Mouse (Mus musculus) retina, postnatal 7 days (tissue): Measurements from ENCODE around the gene Sult1a1.
"Not testable (repeated sequence)": the region's sequence is repeated elsewhere in the genome, so short reads cannot be mapped to it uniquely, and the experiment has no call there.

Experiments
- DNase-seq: peaks from one replicate; pipeline ENCODE4 v3.0.0-alpha.2; 2012; ENCODE audit warnings: low read depth, low spot score

Sult1a1 gene

DNA sequence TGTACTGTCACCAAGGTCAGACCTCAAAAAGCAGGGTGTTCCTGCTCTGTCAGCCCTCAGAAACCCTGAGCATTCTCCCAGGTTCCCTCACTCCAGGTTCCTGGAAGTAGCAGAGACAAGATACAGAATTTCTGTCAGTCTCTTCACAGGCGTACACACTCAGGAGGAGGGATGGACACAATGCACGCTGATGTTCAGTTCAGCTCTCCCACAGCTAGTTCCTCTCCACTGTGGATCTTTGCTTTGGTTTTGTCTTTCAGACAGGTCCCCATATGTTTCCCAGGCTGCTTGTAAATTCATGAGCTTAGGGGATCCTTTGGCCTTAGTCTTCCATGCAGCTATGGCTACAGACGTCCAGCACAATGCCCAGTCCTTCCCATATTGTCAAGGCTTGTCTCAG, 20.7 kb upstream of the Sult1a1 start:
- DNase-seq = no peak

GRCm38 (mm10) chr7:126696303-126696702, 20.1 kb upstream of the Sult1a1 start:
- no peak for DNase-seq

DNA sequence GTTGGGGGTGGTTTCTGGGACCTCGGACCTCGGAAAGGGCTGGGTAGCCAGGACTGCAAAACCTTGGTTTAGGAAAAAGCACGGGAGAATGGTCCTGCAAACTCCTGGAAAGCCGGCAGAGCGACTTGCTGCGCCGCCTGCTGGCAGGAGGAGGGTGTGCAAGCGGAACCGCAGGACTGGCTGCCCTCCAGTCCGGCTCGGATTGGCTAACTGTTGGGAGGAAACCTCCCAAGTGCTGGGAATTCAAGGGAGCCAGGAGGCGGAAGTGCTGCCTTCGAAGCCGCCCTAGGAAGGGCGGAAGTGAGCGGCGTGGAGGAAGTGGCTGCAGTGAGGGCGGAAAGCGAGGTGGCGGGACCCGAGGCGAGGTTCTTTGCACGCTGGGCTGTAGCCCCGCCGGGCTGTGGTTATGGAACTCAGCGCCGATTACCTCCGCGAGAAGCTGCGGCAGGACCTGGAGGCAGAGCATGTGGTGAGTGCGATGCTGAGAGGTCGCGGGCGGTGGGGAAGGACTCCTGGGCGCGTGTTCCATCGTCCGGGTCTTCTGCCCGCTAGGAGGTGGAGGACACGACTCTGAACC, 19.5 kb upstream of the Sult1a1 start, which contains the start of gene Slx1b:
Slx1b (minus strand) TSS at position 154 of the 577 bp plus-strand sequence.
- peak; percentile 95 for DNase-seq

DNA sequence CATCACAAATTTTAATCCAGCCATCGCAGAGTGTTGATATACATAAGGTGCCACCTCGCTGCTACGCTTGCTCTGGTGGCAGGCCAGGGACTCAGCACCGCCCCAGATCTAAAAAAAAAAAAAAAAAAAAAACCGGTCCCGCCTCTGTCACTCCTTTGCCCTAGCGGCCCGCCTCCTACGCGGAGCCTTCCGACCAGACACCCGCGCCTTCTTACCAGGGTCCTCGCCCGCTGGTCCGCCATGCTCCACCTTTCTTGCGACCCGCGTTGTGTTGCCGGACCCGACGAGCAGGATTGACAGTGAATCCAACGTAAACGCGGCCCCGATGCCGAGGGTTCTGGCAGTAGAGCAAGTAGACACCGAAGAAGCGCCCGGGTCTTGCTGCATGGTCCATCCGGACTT, 19.0 kb upstream of the Sult1a1 start, which contains the start of gene Bola2:
Bola2 (plus strand) TSS at position 192 of the 402 bp plus-strand sequence.
- no peak for DNase-seq

GRCm38 (mm10) chr7:126694441-126695051, 18.3 kb upstream of the Sult1a1 start:
- DNase-seq = no peak

- no peak for DNase-seq
These were observed 17.5 kb upstream of the Sult1a1 start for GRCm38 (mm10) chr7:126693781-126694180.

- DNase-seq = peak; percentile 78
These were observed 17.0 kb upstream of the Sult1a1 start for GRCm38 (mm10) chr7:126693256-126693655.

DNA sequence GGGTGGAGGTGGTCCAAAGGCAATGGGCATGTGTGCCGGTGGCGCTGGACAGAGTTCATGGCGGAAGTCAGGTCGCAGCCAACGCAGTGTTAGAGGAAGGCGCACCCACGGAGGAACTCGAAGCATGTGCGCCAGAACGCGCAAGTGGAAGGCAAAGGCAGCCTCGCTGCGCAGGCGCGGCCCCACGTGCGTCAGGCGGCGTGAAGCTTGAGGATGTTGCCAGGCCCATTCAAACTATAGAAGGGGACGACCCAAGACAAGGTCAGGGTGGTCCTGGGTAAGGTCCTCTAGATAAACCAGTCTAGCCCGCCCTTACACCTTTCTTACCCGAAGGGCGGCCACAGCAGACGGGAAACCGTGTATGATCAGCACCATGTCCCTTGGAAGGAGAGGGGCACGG, 16.2 kb upstream of the Sult1a1 start:
- no peak for DNase-seq

GRCm38 (mm10) chr7:126691676-126692075, 15.4 kb upstream of the Sult1a1 start:
- DNase-seq = no peak

DNA sequence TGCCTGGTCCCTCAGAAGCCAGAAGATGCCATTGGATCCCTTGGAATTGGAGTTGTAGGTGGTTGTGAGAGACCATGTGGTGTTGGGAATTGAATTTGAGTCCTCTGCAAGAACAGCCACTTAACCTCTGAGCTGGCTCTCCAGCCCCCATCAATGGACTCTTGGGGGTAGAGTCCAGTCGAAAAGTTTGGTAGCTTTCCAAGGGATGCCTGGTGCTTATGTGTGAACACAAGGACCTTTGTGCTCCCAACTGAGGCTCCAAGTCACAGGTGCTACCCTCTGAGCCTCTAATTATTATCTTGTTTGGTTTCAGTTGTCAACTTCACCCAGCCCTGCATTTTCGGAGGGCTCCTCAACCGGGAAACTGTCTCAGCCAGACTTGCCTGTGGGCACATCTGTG, 14.5 kb upstream of the Sult1a1 start:
- no peak for DNase-seq

DNA sequence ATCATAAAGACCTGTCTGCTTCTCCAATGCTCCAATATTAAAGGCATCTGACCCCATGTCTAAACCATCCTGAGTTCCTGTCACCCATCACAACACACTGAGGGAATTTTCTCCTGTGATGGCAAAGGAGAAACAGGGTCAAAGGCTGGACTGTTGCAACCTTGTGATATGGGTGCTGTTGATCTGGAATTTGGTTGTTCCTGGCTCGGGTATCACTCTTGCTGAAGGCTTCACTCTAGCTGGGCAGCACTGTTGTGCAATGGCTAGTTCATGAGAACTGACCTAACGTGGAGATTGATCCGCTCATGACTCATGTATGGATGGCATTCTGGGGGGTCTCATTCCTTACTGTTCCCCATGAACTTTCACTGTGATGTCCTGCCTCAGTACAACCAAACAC, 12.8 kb upstream of the Sult1a1 start:
- no peak for DNase-seq

DNA sequence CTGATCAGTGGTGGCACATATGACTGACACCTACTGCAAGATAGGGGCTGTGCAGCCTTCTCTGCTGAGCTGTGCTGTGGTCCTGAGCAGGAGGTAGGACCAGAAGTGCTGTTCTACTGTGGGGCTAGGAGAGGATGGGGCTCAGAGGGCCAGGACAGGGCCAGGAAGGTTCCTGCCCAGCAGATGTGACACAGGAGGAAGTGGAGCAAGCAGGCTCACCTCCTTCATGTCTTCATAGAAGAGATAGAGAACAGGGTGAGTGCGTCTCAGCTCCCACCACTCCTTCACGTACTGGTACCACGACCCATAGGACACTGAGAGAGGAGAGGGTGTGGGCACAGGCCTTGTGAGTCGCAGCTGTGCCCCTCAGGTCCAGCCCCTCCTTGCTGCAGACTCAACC, 11.9 kb upstream of the Sult1a1 start:
- DNase-seq = not testable (repeated sequence)

DNA sequence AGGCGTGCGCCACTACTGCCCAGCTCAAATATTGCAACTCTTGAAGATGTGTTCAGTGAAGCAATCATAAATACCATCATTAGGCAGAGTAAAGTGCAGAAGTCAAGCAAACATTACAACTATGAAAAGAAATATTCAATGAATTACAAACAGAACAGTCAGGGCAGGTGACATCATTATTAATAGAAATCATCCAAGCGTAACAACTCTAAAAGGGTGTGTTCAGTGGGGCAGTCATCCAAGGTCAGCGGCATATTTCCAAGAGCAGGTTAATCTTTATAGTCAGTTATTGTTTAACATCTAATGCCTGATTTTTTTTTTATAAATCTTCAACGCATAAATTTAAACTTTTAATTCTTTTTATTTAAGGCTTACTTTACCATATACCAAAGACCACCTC, 5.0 kb upstream of the Sult1a1 start:
- DNase-seq = no peak

DNA sequence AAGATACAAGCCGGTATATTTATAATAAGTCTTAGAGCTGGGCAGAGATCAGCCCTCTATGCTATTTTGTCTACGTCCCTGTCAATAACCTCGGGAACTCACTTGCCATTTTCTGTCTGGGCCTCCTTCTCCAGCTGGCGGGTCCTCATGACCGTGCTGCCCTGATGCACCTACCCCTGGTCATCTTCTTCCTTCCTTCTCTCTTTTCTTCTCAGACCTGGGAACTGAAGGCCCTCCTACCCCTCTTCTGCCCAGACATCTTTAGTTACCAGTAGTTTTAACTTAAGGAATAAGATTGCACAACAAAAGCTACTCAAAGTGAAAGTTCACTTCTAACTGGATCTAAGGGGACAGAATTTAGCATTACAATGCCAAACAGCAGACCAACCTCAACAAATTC, 3.5 kb upstream of the Sult1a1 start:
- DNase-seq = no peak

DNA sequence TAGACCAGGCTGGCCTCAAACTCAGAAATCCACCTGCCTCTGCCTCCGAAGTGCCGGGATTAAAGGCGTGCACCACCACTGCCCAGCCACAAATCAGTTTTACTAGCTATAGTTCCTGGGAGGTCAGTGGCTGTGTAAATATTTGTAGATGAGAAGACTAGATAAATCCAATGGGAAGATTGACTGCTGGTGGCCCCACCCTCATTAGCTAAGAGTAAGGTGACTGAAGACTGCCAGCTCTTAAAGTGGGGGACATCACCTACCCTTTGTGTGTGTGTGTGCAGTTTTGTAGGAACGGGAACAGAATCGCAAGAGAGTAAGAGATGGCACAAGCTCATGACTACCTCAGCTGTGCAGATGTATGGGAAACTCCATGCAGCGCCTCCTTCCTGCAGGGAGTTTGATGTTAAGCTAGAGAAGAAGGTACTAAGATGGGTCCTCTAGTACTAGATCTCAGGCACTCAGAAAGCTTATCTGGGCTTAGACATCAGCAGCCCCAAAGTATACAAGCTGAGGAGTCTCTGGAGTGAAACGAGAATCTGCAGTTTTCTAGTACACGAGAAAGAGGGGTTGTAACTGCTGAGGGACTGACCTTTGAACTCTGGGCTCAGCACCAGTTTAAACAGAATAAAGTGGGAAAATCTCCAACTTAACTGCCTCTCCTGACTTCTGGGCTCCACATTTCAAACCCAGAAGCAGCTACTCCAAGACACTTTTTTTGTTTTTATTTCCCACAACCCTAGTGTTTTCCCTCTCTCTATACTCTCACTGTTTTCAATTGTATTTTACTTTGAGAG, 2.5 kb upstream of the Sult1a1 start:
- DNase-seq = no peak

GRCm38 (mm10) chr7:126676631-126677220, 494 bp upstream of the Sult1a1 start:
- DNase-seq = no peak

DNA sequence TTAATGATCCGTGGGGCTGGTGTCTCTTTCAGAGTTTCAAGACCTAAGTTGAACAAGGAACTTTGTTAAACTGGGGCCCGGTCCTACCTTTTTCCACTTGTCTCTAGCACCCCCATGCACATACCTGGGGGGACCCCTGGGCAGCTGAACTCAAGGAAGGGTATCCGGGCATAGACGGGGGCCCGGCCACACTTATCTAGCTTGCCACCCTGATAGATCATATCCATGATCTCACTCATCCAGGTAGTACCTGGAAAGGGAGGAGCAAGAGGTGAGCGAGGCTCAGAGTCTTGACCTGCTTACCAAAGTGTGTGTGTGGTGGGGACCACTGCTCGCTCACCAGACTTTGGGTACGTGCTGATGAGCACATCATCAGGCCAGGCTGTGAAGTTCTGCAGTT, 1.1 kb downstream of the Sult1a1 start:
- DNase-seq = no peak

DNA sequence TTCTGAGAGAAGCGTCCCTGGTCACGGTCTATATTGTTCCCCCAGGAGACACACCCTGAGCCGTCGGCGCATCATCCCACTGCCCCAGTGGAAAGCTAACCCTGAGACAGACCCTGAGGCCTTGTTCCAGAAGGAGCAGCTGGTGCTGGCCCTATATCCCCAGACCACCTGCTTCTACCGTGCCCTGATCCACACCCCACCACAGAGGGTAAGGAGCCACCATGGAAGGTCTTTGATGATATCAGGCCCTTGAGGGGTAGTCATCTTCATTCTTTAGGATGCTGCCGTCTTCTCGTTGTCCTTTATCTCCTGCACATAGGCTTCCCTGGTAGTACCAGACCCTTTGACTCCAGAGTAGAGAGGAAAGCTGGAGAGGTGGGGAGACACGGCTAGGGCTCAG, 4.1 kb downstream of the Sult1a1 start:
- DNase-seq = no peak

DNA sequence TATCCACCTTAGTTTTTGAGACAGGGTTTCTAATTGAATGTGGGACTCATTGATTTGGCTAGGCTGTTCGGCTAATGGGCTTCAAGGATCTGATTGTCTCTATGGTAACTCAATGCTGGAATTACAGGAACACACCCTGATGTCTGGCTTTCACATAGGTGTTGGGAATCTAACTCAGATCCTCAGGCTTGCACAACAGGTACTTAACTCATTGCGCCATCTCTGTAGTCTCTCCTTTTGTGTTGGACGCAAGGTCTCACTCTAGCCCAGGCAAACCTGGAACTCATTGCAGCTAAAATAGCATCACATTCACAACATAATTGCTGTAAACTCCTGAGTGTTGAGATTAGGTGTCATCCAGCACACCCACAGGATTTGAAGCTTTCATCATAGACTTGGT, 6.1 kb downstream of the Sult1a1 start:
- DNase-seq = no peak

GRCm38 (mm10) chr7:126668452-126668851, 7.8 kb downstream of the Sult1a1 start:
- no peak for DNase-seq

DNA sequence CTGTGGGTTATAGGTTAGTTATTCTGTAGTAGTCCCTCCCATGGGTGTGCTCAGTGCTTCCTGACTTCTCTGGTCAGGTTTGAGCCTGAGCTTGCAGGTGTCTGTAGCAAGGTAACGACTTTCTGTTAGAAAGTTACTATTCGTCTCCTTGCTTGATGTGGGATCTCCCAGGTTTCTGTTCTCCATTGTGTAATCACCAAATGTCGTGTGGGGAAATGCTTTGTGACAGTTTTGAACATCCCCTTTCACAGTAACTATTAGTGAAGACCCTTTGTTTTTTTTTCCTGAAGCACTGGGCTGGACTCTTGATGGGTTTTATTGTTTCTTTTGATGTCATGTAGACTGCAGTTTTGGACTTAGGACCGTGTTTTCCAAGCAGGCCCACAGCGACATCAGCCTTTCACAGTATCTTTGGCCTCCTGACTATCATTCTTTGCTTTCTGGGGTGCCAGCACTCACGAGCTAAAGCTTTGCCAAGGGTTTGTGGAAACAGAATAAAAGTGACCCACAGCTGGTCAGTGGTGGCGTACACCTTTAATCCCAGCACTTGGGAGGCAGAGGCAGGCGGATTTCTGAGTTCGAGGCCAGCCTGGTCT, 8.6 kb downstream of the Sult1a1 start:
- no peak for DNase-seq

DNA sequence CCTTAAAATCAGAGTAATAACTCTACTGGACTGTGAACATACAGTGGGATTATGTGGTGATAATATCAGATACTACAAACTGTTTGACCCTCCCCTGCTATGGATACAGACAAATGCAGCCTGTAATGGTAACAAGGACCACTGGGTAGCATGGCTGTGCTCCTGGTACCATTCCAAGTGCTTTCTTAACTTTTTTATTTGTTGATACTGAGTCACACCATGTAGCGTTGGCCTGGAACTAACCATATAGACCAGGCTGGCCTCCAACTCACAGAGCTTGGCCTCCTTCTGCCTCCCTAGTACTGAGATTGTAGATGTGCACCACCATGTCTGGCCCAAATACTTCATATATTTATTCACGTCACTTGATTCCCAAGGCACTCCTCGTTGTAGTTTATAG, 11.0 kb downstream of the Sult1a1 start:
- DNase-seq = no peak
